Mouse (Mus musculus): ENCODE measurements around the gene Gm36028.

GRCm38 (mm10) chr16:37837571-37837970 is 23.4 kb downstream of the Gm36028 start:
- TF ChIP-seq POLR2A (IDR thresholded peaks at IDR 0.05; ENCODE audit: extremely low read depth, insufficient read depth, low read length), result no peak
- no peak for TF ChIP-seq CTCF (IDR thresholded peaks at IDR 0.05; ENCODE audit: low read depth, low read length)

All from liver, adult 2 months (tissue).